Mouse (Mus musculus) midbrain, embryonic 16.5 days (tissue): Measurements from ENCODE around the gene Zfp664. TPM values are rescaled to one million over a fixed set of nuclear protein-coding genes. Genes with fewer than 3 reads are reported as not detected.

Source experiments
- ATAC-seq: fragments of 200-750 bp; cut with Nextera tagmentation; 2 replicates; pipeline ENCODE4 v1.8.0; 2017; ENCODE audit warnings: moderate TSS enrichment
- H3K27ac ChIP-seq: fragments of 300-500 bp; sonication (generic); 2 replicates; pipeline ENCODE4 v1.5.1; 2014; ENCODE audit warnings: mild to moderate bottlenecking, low read length, mixed read lengths
- H3K27me3 ChIP-seq: fragments of 300-500 bp; sonication (generic); 2 replicates; pipeline ENCODE4 v1.6.1; 2014; ENCODE audit warnings: low read depth, low read length, mixed read lengths; ENCODE audit not compliant: control insufficient read depth, insufficient read depth
- H3K36me3 ChIP-seq: fragments of 300-500 bp; sonication (generic); 2 replicates; pipeline ENCODE4 v1.6.1; 2014; ENCODE audit warnings: mild to moderate bottlenecking, low read length, moderate library complexity, mixed read lengths; ENCODE audit not compliant: control insufficient read depth, insufficient read depth
- H3K4me1 ChIP-seq: fragments of 300-500 bp; sonication (generic); 2 replicates; pipeline ENCODE4 v1.6.1; 2014; ENCODE audit warnings: mild to moderate bottlenecking, low read length, mixed read lengths; ENCODE audit not compliant: control insufficient read depth, insufficient read depth
- H3K4me2 ChIP-seq: fragments of 300-500 bp; sonication (generic); 2 replicates; pipeline ENCODE4 v1.6.1; 2014; ENCODE audit warnings: mild to moderate bottlenecking, low read length, mixed read lengths
- H3K4me3 ChIP-seq: fragments of 300-500 bp; sonication (generic); 2 replicates; pipeline ENCODE4 v1.5.1; 2014; ENCODE audit warnings: low read depth, mild to moderate bottlenecking, low read length, moderate library complexity, mixed read lengths
- H3K9ac ChIP-seq: fragments of 300-500 bp; sonication (generic); 2 replicates; pipeline ENCODE4 v1.6.1; 2014; ENCODE audit warnings: low read depth, low read length, mixed read lengths
- H3K9me3 ChIP-seq: fragments of 300-500 bp; sonication (generic); replicated peaks from 2 replicates; pipeline ENCODE4 v1.6.1; 2014; ENCODE audit warnings: mild to moderate bottlenecking, low read length, mixed read lengths; ENCODE audit not compliant: control insufficient read depth, poor library complexity, severe bottlenecking
- WGBS: fragments of 180-500 bp; shearing (Covaris S2); extraction: QIAGEN DNeasy Blood & Tissue Kit; methylation state at CpG from one replicate; pipeline ENCODE4 v1.1.7; 2014; 5-methylcytosine and 5-hydroxymethylcytosine counted together
- polyA plus RNA-seq: library from polyadenylated mRNA; unstranded; fragments of >200 nt; fragmentation: Nextera tagmentation; extraction: Ambion mirVana; gene quantifications from 2 replicates; pipeline ENCODE4 v1.2.1, GENCODE M21; 2015

The Zfp664 gene
- polyA plus RNA-seq, 1 experiment from 2014 or later, result 68.9 TPM

DNA sequence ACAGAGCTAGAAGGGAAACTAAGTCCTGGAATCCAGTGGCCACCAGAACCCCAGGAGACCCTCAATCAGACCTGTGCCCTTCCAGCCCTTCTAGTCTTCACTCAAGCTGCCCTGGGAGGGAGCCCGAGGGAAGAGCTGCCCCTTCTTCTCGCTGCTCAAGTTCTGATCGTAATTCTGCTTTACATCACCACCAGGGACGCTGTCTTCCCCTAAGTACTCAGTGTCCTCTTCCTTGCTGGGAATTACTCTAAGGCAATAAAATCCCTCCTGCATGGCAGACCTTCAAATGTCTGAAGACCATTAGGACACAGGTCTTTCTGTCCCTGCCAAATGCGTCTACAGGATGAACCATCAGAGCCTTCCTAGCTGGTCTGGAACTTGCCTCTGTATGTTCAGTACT, 2.5 kb upstream of the Zfp664 start:
- H3K4me2 ChIP-seq, result peak overlapping the region; percentile 84
- H3K36me3 ChIP-seq, result no peaks in the 10 kb centered on the region
- ATAC-seq, result no peak
- H3K27me3 ChIP-seq, result no peaks in the 10 kb centered on the region
- H3K27ac ChIP-seq, result no peak overlapping the region
- no peak overlapping the region for H3K9ac ChIP-seq
- peaks cover 26% of the 10 kb centered on the region for H3K4me1 ChIP-seq
- H3K4me3 ChIP-seq, result no peak overlapping the region
- no peaks in the 10 kb centered on the region for H3K9me3 ChIP-seq
- WGBS, result 17% methylated on average over 5 of the region's 5 CpGs

DNA sequence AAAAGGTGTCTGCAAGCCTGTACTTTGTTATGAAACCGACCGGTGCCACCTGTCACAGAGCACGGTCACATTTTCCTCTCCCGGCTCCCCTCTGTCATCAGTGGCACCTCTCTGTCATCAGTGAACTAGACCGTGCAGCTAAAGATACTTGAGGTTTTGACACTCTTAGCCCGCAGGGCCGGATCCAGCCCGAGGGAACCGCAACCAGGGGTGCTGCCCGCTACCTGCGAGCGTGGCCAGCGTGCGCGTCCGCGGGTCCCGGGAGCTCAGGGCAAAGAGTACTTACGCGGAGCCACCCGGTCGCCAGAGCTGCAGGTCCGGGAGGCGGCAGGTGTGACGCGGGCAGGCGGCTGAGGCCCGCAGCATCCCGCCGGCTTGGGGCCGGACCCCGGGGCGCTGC, 1.0 kb upstream of the Zfp664 start:
- WGBS, result under 1% methylated on average over 33 of the region's 33 CpGs
- H3K36me3 ChIP-seq, result no peaks in the 10 kb centered on the region
- 0 out of 2 replicates have a peak, but pooled peaks have one; percentile 2 for ATAC-seq
- H3K4me1 ChIP-seq, result peaks cover 30% of the 10 kb centered on the region
- H3K4me3 ChIP-seq, result peak overlapping the region; percentile 65
- no peaks in the 10 kb centered on the region for H3K27me3 ChIP-seq
- H3K27ac ChIP-seq, result peak overlapping the region; percentile 97
- peak overlapping the region; percentile 84 for H3K4me2 ChIP-seq
- peak overlapping the region; percentile 90 for H3K9ac ChIP-seq
- no peaks in the 10 kb centered on the region for H3K9me3 ChIP-seq

DNA sequence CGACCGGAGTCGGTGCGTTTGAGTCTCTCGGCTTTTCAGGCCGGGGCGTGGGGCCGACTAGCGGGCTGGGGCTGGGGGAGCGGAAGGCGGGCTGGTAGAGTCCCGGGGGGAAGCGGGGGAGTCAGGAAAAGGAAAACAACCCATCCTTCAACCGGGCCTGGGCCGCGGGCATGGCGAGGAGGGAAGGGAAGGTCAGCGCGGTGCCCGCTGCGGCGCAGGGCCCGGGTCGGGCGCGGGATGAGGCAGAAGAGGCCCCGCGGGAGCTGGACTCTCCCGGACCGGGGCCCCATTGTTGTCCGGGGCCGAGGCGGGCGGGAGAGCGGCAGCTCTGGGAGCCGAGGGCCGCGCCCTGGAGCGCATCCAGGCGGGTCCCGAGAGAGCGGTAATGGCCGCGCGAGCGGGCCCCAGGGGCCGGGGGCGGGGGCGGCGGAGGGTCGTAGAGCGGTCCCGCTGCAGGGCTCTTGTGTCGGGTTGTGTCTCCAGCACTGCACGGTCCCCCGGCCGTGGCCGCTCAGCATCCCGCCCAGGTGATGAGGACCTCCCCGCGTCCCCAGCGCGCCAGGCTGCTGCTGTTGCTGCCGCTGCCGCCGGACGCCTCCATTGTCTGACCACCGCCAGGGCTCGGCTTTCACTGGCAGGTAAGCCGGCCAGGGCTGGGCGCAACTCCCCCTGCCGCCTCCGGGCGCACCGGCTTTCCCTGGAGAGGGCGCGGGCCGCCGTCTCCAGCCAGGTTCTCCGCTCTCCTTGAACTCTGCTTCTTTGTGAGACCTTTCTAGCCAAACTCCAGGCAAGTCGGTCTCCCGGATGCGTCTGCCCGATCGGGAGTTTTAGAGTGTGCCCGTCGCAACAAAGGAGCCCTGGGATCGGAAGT, 615 bp downstream of the Zfp664 start:
- Histone ChIP-seq H3K4me1 (peaks cover 39% of the 10 kb centered on the region), H3K4me3 (peak overlapping the region; percentile 65), H3K27me3 (no peaks in the 10 kb centered on the region), H3K9me3 (no peaks in the 10 kb centered on the region), H3K36me3 (no peaks in the 10 kb centered on the region), H3K4me2 (peak overlapping the region; percentile 88), H3K9ac (peak overlapping the region; percentile 70), H3K27ac (peak overlapping the region; percentile 91)
- under 1% methylated on average over 72 of the region's 88 CpGs for WGBS
- ATAC-seq, result peak; percentile 52

DNA sequence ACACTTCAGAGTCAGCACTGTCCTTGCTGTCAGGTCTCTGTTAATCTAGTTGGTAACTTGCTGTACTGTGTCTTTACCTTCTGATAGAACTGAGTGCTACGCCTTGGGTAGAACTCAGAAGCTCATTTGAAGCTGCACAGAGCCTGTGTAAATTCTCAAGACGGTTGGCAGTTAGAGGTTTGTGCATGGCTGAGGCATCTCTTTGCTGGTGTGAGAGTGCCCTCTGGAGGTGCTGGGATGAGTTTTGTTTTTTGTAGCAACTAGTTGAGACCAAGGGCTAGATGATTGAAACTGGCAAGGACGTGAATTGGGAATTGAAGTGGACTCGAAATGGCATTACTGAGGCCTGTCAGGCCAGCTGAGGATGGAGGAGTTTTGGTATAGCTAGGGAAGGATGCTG, 6.5 kb downstream of the Zfp664 start:
- peaks cover 39% of the 10 kb centered on the region for H3K4me1 ChIP-seq
- WGBS, result 26% methylated on average over 4 of the region's 4 CpGs
- no peak overlapping the region for H3K27ac ChIP-seq

DNA sequence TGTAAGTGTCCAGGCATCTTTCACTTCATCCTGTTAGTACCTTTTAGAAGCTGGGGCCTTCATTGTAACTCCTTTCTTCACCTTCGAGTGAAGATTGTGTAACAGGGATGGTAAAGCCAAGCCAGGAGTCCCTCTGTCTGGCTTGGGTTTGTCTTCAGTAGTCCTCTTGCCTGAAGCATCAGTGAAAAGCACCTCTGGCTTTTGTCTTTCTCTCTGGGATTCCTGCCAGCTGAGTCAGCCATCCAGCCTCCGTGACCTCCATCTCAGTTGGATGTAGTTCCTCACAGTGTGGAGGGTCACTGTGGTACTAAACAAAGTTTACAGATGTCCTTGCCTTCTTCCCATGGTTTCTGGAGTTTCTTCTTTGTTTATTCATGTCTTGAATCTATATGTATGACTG, 9.5 kb downstream of the Zfp664 start:
- Histone ChIP-seq H3K27ac (no peak overlapping the region), H3K9me3 (no peaks in the 10 kb centered on the region), H3K27me3 (no peaks in the 10 kb centered on the region), H3K4me1 (peaks cover 19% of the 10 kb centered on the region; the same call in 1 of the 2 replicates), H3K36me3 (peaks cover 2% of the 10 kb centered on the region; the same call in 1 of the 2 replicates), H3K4me2 (no peak overlapping the region), H3K9ac (no peak overlapping the region), H3K4me3 (no peak overlapping the region)
- no peak for ATAC-seq
- 56% methylated on average over 2 of the region's 2 CpGs for WGBS

More for the DNA sequence above, 6.5 kb downstream of the Zfp664 start:
- Histone ChIP-seq H3K36me3 (0 out of 2 replicates have a peak, but pooled peaks cover 2% of the 10 kb centered on the region), H3K27me3 (no peaks in the 10 kb centered on the region), H3K9ac (no peak overlapping the region), H3K4me2 (no peak overlapping the region), H3K4me3 (no peak overlapping the region), H3K9me3 (no peaks in the 10 kb centered on the region)
- ATAC-seq, result no peak

DNA sequence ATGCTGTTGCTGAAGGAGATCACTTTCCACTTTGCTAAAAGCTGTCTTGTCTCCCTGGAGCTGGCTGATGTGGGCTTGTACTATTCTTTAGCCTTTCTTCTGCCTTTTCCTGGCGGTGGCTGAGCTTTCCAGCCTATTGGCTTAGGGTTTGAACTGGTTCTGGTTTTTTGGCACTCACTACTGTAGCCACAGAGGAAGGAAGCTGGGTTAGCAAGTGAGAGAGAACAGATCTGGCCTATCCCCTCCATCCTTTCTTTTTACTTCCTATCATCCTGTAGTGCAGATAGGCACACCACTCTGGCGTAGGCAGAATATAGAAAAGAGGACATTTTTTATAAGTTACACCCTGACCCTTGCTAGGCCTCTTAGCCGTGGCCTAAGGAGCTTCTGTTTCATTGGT, 10.6 kb downstream of the Zfp664 start:
- Histone ChIP-seq H3K4me2 (no peak overlapping the region), H3K4me3 (no peak overlapping the region), H3K27ac (no peak overlapping the region), H3K4me1 (peaks cover 16% of the 10 kb centered on the region; the same call in 1 of the 2 replicates), H3K9me3 (no peaks in the 10 kb centered on the region), H3K36me3 (peaks cover 2% of the 10 kb centered on the region; the same call in 1 of the 2 replicates), H3K27me3 (no peaks in the 10 kb centered on the region), H3K9ac (no peak overlapping the region)
- 82% methylated on average over 3 of the region's 3 CpGs for WGBS
- ATAC-seq, result no peak

DNA sequence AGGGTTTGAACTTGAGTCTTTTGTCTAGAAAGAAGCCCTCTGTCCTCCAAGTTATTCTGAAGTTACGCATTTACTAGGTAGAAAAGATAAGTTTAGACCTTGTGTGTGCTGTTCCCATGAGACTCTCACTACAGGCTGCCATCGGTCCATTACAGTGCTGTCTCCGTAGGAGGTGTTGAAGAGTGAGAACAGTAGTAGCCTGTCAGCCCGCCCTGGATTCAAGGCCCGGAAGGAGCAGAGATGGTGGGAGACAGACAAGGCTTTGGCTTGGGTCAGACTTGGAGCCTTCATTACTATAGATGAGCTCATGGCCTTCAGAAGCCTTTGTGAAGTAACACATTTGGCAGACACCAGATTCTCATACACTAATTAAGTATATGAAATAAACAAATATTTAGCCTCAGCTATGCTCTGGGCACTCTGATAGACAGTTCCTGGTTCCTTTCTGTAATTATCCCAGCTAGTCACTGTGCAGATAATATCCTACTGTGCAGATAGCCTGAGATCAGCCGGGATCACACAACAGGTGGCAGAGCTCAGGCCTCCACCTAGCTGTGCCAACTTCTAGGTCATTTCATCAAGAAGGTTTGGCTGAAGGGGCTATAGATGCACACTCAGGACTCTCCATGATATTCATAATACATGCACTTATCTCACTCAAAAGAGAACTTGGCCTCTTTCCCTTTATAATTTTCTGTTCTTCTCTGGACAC, 11.6 kb downstream of the Zfp664 start:
- WGBS, result 93% methylated on average over 6 of the region's 6 CpGs
- H3K27ac ChIP-seq, result no peak overlapping the region
- H3K4me3 ChIP-seq, result no peak overlapping the region
- no peak overlapping the region for H3K4me2 ChIP-seq
- peaks cover 11% of the 10 kb centered on the region; the same call in 1 of the 2 replicates for H3K4me1 ChIP-seq
- H3K9ac ChIP-seq, result no peak overlapping the region
- peaks cover 2% of the 10 kb centered on the region; the same call in 1 of the 2 replicates for H3K36me3 ChIP-seq
- H3K27me3 ChIP-seq, result no peaks in the 10 kb centered on the region
- no peak for ATAC-seq
- no peaks in the 10 kb centered on the region for H3K9me3 ChIP-seq

DNA sequence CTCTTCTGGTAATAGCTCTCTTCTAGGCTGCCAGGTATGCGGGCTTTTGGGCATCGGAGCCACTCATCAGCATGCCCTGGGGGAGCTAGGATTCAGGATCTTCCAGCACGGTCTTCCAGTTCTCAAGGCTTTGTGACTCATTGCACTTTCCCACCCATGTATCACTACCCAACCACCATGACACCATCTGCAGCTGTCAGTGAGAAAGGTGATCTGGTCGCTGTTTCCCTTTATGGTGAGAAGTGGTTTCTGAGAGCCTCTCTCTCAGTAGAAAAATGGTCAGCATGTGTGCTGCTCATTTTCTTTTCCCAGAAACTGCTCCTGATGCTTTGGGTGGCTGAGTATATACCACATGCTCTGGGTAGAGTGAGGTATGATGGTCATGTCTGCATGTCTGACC, 16.8 kb downstream of the Zfp664 start:
- Histone ChIP-seq H3K27ac (no peak overlapping the region), H3K4me1 (no peaks in the 10 kb centered on the region), H3K4me3 (no peak overlapping the region), H3K9ac (no peak overlapping the region), H3K27me3 (no peaks in the 10 kb centered on the region), H3K9me3 (no peaks in the 10 kb centered on the region), H3K4me2 (no peak overlapping the region), H3K36me3 (no peaks in the 10 kb centered on the region; the same call in 1 of the 2 replicates)
- no peak for ATAC-seq
- 90% methylated on average over 4 of the region's 4 CpGs for WGBS

DNA sequence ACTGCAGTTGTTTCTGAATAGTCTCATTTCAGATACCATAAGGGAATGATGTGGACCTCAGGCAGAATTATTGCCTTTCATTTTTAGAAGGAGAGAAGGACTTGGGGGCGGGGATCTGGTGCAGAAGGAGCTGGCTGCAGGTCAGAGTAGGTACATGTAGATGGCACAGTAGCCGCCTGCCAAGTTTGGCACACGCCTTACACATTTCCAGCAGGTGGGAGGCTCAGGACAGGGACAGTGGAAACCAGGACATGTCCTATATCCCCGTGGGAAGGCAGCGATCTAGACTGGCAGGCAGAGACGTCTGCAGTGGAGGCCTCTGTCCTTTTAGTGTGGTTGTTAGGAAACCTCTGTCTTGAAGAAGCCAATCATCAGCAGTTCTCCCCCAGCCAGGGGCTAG, 17.3 kb downstream of the Zfp664 start:
- no peak overlapping the region for H3K9ac ChIP-seq
- H3K4me2 ChIP-seq, result no peak overlapping the region
- no peaks in the 10 kb centered on the region for H3K4me1 ChIP-seq
- H3K27ac ChIP-seq, result no peak overlapping the region
- no peak for ATAC-seq
- no peak overlapping the region for H3K4me3 ChIP-seq
- 88% methylated on average over 6 of the region's 6 CpGs for WGBS
- no peaks in the 10 kb centered on the region; the same call in 1 of the 2 replicates for H3K36me3 ChIP-seq
- no peaks in the 10 kb centered on the region for H3K9me3 ChIP-seq
- H3K27me3 ChIP-seq, result no peaks in the 10 kb centered on the region
